Mouse (Mus musculus) MEL (cell line): Measurements from ENCODE around the gene Dtx3l. TPM values are rescaled to one million over a fixed set of nuclear protein-coding genes. Genes with fewer than 3 reads are reported as not detected.

Experiments used
- DNase-seq: peaks from one replicate; pipeline ENCODE4 v3.0.0; 2011; ENCODE audit warnings: low read depth, low spot score
- H3K27ac ChIP-seq: 2 replicates; pipeline ENCODE4 v1.5.1; 2012; ENCODE audit warnings: low read depth, mild to moderate bottlenecking, control low read depth, low read length, moderate library complexity; ENCODE audit not compliant: control insufficient read depth
- H3K27me3 ChIP-seq, 2 experiments: fragments of 150-350 bp in 1 of 2; sonication (generic) in 1 of 2; 2 replicates each; pipeline ENCODE4 v1.6.1; 2012; ENCODE audit warnings: low read length in 2 of 2, mild to moderate bottlenecking in 2 of 2, improper control_type of control experiment in 1 of 2, moderate library complexity in 1 of 2; ENCODE audit not compliant: insufficient read depth in 2 of 2, control insufficient read depth in 1 of 2
- H3K36me3 ChIP-seq, 2 experiments: 2 replicates each; pipeline ENCODE4 v1.6.1; 2012 to 2014; ENCODE audit warnings: low read length in 2 of 2, improper control_type of control experiment in 1 of 2, inconsistent platforms in 1 of 2, mild to moderate bottlenecking in 1 of 2; ENCODE audit not compliant: insufficient read depth in 2 of 2, control insufficient read depth in 1 of 2
- H3K4me1 ChIP-seq, 2 experiments: fragments of 150-350 bp in 1 of 2; sonication (generic) in 1 of 2; 2 replicates each; pipeline ENCODE4 v1.6.1; 2012; ENCODE audit warnings: low read length in 2 of 2, improper control_type of control experiment in 1 of 2, mild to moderate bottlenecking in 1 of 2; ENCODE audit not compliant: insufficient read depth in 2 of 2, control insufficient read depth in 1 of 2
- H3K4me3 ChIP-seq, 2 experiments: fragments of 150-350 bp in 1 of 2; sonication (generic) in 1 of 2; 2 replicates each; pipeline ENCODE4 v1.5.1; 2012; ENCODE audit warnings: low read depth in 2 of 2, low read length in 2 of 2, mild to moderate bottlenecking in 2 of 2, moderate library complexity in 2 of 2, control low read depth in 1 of 2, improper control_type of control experiment in 1 of 2; ENCODE audit not compliant: control insufficient read depth in 1 of 2, insufficient read depth in 1 of 2
- H3K79me2 ChIP-seq: 2 replicates; pipeline ENCODE4 v1.6.1; 2012; ENCODE audit warnings: mild to moderate bottlenecking, low read length, moderate library complexity; ENCODE audit not compliant: control insufficient read depth, poor library complexity, insufficient read depth
- H3K9ac ChIP-seq: 2 replicates; pipeline ENCODE4 v1.6.1; 2012; ENCODE audit warnings: low read depth, mild to moderate bottlenecking, control low read depth, low read length, moderate library complexity; ENCODE audit not compliant: control insufficient read depth, poor library complexity, severe bottlenecking
- H3K9me3 ChIP-seq: fragments of 150-350 bp; sonication (generic); replicated peaks from 2 replicates; pipeline ENCODE4 v1.6.1; 2012; ENCODE audit warnings: mild to moderate bottlenecking, low read length, improper control_type of control experiment, moderate library complexity; ENCODE audit not compliant: insufficient read depth
- CHD2 ChIP-seq: IDR thresholded peaks from 2 replicates; pipeline ENCODE4 v1.6.1; 2011; ENCODE audit warnings: low read length, improper control_type of control experiment
- CTCF ChIP-seq, 3 experiments: IDR thresholded peaks in 2 of 3; conservative IDR thresholded peaks in 1 of 3; 2 replicates each; pipeline ENCODE4 v1.5.1; 2011 to 2012; ENCODE audit warnings: low read length in 3 of 3, low read depth in 2 of 3, mild to moderate bottlenecking in 2 of 3, improper control_type of control experiment in 1 of 3, inconsistent platforms in 1 of 3, mixed read lengths in 1 of 3, moderate library complexity in 1 of 3; ENCODE audit not compliant: control insufficient read depth in 1 of 3, insufficient read depth in 1 of 3, poor library complexity in 1 of 3, severe bottlenecking in 1 of 3
- E2F4 ChIP-seq: IDR thresholded peaks from 2 replicates; pipeline ENCODE4 v1.6.1; 2011; ENCODE audit warnings: low read depth, low read length, improper control_type of control experiment, borderline replicate concordance
- ELF1 ChIP-seq: IDR thresholded peaks from 2 replicates; pipeline ENCODE4 v1.6.1; 2014; ENCODE audit warnings: low read depth, mild to moderate bottlenecking, inconsistent platforms, low read length, improper control_type of control experiment, moderate library complexity
- EP300 ChIP-seq, 2 experiments: IDR thresholded peaks; 2 replicates each; pipeline ENCODE4 v1.6.1; 2011; ENCODE audit warnings: improper control_type of control experiment in 2 of 2, low read length in 2 of 2, low read depth in 1 of 2, mild to moderate bottlenecking in 1 of 2
- ETS1 ChIP-seq: IDR thresholded peaks from 2 replicates; pipeline ENCODE4 v1.6.1; 2012; ENCODE audit warnings: low read depth, mild to moderate bottlenecking, inconsistent platforms, low read length, improper control_type of control experiment, moderate library complexity
- GABPA ChIP-seq: IDR thresholded peaks from 2 replicates; pipeline ENCODE4 v1.6.1; 2012; ENCODE audit warnings: low read depth, mild to moderate bottlenecking, inconsistent platforms, low read length, improper control_type of control experiment, moderate library complexity
- GATA1 ChIP-seq: IDR thresholded peaks from 2 replicates; pipeline ENCODE4 v1.6.1; 2011; ENCODE audit warnings: low read depth, low read length, improper control_type of control experiment
- KAT2A ChIP-seq: conservative IDR thresholded peaks from 2 replicates; pipeline ENCODE4 v1.6.1; 2012; ENCODE audit warnings: low read depth, low read length, improper control_type of control experiment, inconsistent platforms
- MAFK ChIP-seq: IDR thresholded peaks from 2 replicates; pipeline ENCODE4 v1.6.1; 2011; ENCODE audit warnings: low read depth, mild to moderate bottlenecking, low read length, improper control_type of control experiment, borderline replicate concordance
- MAX ChIP-seq: IDR thresholded peaks from 2 replicates; pipeline ENCODE4 v1.6.1; 2011; ENCODE audit warnings: low read length, improper control_type of control experiment
- MEF2A ChIP-seq: IDR thresholded peaks from 2 replicates; pipeline ENCODE4 v1.6.1; 2014; ENCODE audit warnings: low read depth, mild to moderate bottlenecking, inconsistent platforms, low read length, improper control_type of control experiment; ENCODE audit not compliant: poor library complexity, insufficient replicate concordance, severe bottlenecking; ENCODE audit errors: extremely low read depth
- MXI1 ChIP-seq: IDR thresholded peaks from 2 replicates; pipeline ENCODE4 v1.6.1; 2011; ENCODE audit warnings: mild to moderate bottlenecking, low read depth, low read length, improper control_type of control experiment
- MYB ChIP-seq: IDR thresholded peaks from 2 replicates; pipeline ENCODE4 v1.6.1; 2011; ENCODE audit warnings: mild to moderate bottlenecking, low read depth, low read length, improper control_type of control experiment
- MYC ChIP-seq: IDR thresholded peaks from 2 replicates; pipeline ENCODE4 v1.6.1; 2011; ENCODE audit warnings: low read depth, mild to moderate bottlenecking, low read length, improper control_type of control experiment, moderate library complexity
- NELFE ChIP-seq: IDR thresholded peaks from 2 replicates; pipeline ENCODE4 v1.6.1; 2011; ENCODE audit warnings: low read depth, low read length, improper control_type of control experiment
- POLR2AphosphoS2 ChIP-seq: IDR thresholded peaks from 2 replicates; pipeline ENCODE4 v1.6.1; 2011; ENCODE audit warnings: low read length, improper control_type of control experiment
- POLR2AphosphoS5 ChIP-seq: IDR thresholded peaks from 2 replicates; pipeline ENCODE4 v1.6.1; 2012; ENCODE audit warnings: low read depth, borderline replicate concordance, mild to moderate bottlenecking, inconsistent platforms, low read length, moderate library complexity, mixed read lengths
- RAD21 ChIP-seq: IDR thresholded peaks from 2 replicates; pipeline ENCODE4 v1.6.1; 2011; ENCODE audit warnings: mild to moderate bottlenecking, low read depth, low read length, improper control_type of control experiment
- SIN3A ChIP-seq: IDR thresholded peaks from 2 replicates; pipeline ENCODE4 v1.6.1; 2012; ENCODE audit warnings: low read length, improper control_type of control experiment, inconsistent platforms
- TAL1 ChIP-seq: IDR thresholded peaks from 2 replicates; pipeline ENCODE4 v1.6.1; 2012; ENCODE audit warnings: mild to moderate bottlenecking, inconsistent platforms, low read length, moderate library complexity, mixed read lengths
- TBP ChIP-seq: IDR thresholded peaks from 2 replicates; pipeline ENCODE4 v1.8.0; 2011; ENCODE audit warnings: low read depth, low read length, improper control_type of control experiment
- UBTF ChIP-seq: IDR thresholded peaks from 2 replicates; pipeline ENCODE4 v1.6.1; 2012; ENCODE audit warnings: low read depth, mild to moderate bottlenecking, inconsistent platforms, low read length, improper control_type of control experiment, moderate library complexity, borderline replicate concordance; ENCODE audit not compliant: insufficient read depth
- USF1 ChIP-seq: IDR thresholded peaks from 2 replicates; pipeline ENCODE4 v1.6.1; 2014; ENCODE audit warnings: low read depth, mild to moderate bottlenecking, inconsistent platforms, low read length, improper control_type of control experiment, moderate library complexity
- USF2 ChIP-seq, 2 experiments: IDR thresholded peaks; 2 replicates each; pipeline ENCODE4 v1.6.1; 2011 to 2012; ENCODE audit warnings: improper control_type of control experiment in 2 of 2, low read length in 2 of 2, borderline replicate concordance in 1 of 2, inconsistent platforms in 1 of 2, low read depth in 1 of 2, mild to moderate bottlenecking in 1 of 2; ENCODE audit not compliant: insufficient read depth in 1 of 2
- ZC3H11A ChIP-seq: IDR thresholded peaks from 2 replicates; pipeline ENCODE4 v1.6.1; 2012; ENCODE audit warnings: low read depth, mild to moderate bottlenecking, inconsistent platforms, low read length, improper control_type of control experiment
- ZMIZ1 ChIP-seq: IDR thresholded peaks from 2 replicates; pipeline ENCODE4 v1.6.1; 2012; ENCODE audit warnings: low read depth, mild to moderate bottlenecking, inconsistent platforms, low read length, improper control_type of control experiment, moderate library complexity
- ZNF384 ChIP-seq: IDR thresholded peaks from 2 replicates; pipeline ENCODE4 v1.6.1; 2012; ENCODE audit warnings: low read depth, mild to moderate bottlenecking, inconsistent platforms, low read length, improper control_type of control experiment
- polyA plus RNA-seq, 2 experiments: library from polyadenylated mRNA; stranded (reverse) in 1 of 2; unstranded in 1 of 2; fragments of >175 nt in 1 of 2; fragments of >200 nt in 1 of 2; gene quantifications; 2 replicates each; pipeline versions ENCODE4 v1.2.1 to v1.2.4; 2012; ENCODE audit warnings: low replicate concordance in 2 of 2, low read depth in 1 of 2; ENCODE audit not compliant: insufficient read length in 2 of 2, insufficient read depth in 1 of 2, missing spikeins in 1 of 2
- total RNA-seq: library from RNA; depleted of rRNA; stranded (reverse); fragments of 300-350 nt; gene quantifications from 2 replicates; pipeline ENCODE4 v1.2.3, GENCODE M21; 2012

Dtx3l gene
- total and polyA plus RNA-seq, 3 experiments = 3.9 to 6.0 TPM; not detected in 1

DNA sequence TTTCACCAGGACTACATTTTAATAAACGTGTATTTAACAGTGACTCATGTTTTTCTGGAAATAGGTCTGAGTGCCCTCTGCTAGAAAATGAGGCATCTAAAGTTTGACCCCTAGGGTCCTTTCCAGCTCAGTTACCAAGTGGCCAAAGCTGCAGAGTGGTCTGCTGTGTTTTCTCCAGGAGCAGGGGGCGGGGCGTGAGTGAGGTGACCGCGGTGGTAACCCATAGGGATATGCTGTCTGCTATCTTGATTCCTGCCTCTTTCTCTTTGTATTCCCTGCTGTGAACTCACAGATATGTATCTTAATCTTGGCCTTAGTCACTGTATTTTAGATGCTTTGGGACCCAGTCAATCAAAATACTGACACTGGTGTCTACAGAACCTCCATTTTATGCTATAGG, 14.6 kb downstream of the Dtx3l start:
- DNase-seq = no peak

GRCm38 (mm10) chr16:35923546-35924198, 15.3 kb downstream of the Dtx3l start:
- Histone ChIP-seq H3K9ac (no peak overlapping the region), H3K4me1 (peaks cover 3 to 6% of the 10 kb centered on the region in 2 experiments; a peak in 1 of 4 replicates), H3K79me2 (no peaks in the 10 kb centered on the region), H3K9me3 (no peaks in the 10 kb centered on the region), H3K4me3 (no peak overlapping the region), H3K36me3 (peaks cover 0 to 5% of the 10 kb centered on the region in 2 experiments; a peak in 2 of 4 replicates), H3K27me3 (no peaks in the 10 kb centered on the region), H3K27ac (no peak overlapping the region)
- TF ChIP-seq RAD21 = no peak
- no peak for TF ChIP-seq USF2 (IDR thresholded peaks at IDR 0.05; ENCODE audit: borderline replicate concordance in 1 of 2, insufficient read depth in 1 of 2, low read depth in 1 of 2, low read length in 2 of 2)
- TF ChIP-seq MXI1 = no peak
- TF ChIP-seq MAX = no peak
- TF ChIP-seq MAFK = no peak
- no peak for TF ChIP-seq ZNF384
- TF ChIP-seq ELF1 = no peak
- TF ChIP-seq ZMIZ1 = no peak
- no peak for TF ChIP-seq EP300 (IDR thresholded peaks at IDR 0.05; ENCODE audit: low read depth in 1 of 2, low read length in 2 of 2)
- no peak for TF ChIP-seq ETS1
- TF ChIP-seq SIN3A = no peak
- TF ChIP-seq E2F4 = no peak
- no peak for TF ChIP-seq USF1
- TF ChIP-seq CHD2 = no peak
- TF ChIP-seq CTCF (IDR thresholded peaks at IDR 0.05 in 2 of 3, conservative IDR thresholded peaks at IDR 0.05 in 1 of 3; ENCODE audit: control insufficient read depth in 1 of 3, insufficient read depth in 1 of 3, low read depth in 2 of 3, low read length in 3 of 3, poor library complexity in 1 of 3, severe bottlenecking in 1 of 3) = no peak
- no peak for TF ChIP-seq POLR2AphosphoS2
- DNase-seq = no peak

More for the DNA sequence above, 14.6 kb downstream of the Dtx3l start:
- no peaks in the 10 kb centered on the region for H3K9me3 ChIP-seq
- H3K27ac ChIP-seq = no peak overlapping the region
- peaks cover 0 to 5% of the 10 kb centered on the region in 2 experiments; a peak in 2 of 4 replicates for H3K36me3 ChIP-seq
- no peak overlapping the region for H3K4me3 ChIP-seq
- H3K27me3 ChIP-seq = no peaks in the 10 kb centered on the region
- H3K79me2 ChIP-seq = no peaks in the 10 kb centered on the region
- H3K9ac ChIP-seq = no peak overlapping the region
- H3K4me1 ChIP-seq = peaks cover 3 to 6% of the 10 kb centered on the region in 2 experiments; a peak in 1 of 4 replicates
- no peak for TF ChIP-seq RAD21
- no peak for TF ChIP-seq TBP
- TF ChIP-seq UBTF = no peak
- no peak for TF ChIP-seq MYB
- TF ChIP-seq MEF2A = no peak
- TF ChIP-seq POLR2AphosphoS5 = no peak
- TF ChIP-seq GABPA = no peak
- TF ChIP-seq MAX = no peak
- TF ChIP-seq KAT2A = no peak
- no peak for TF ChIP-seq USF2 (IDR thresholded peaks at IDR 0.05; ENCODE audit: borderline replicate concordance in 1 of 2, insufficient read depth in 1 of 2, low read depth in 1 of 2, low read length in 2 of 2)
- TF ChIP-seq ETS1 = no peak
- TF ChIP-seq NELFE = no peak
- TF ChIP-seq ZC3H11A = no peak
- no peak for TF ChIP-seq MXI1
- TF ChIP-seq SIN3A = no peak
- no peak for TF ChIP-seq E2F4
- TF ChIP-seq MYC = no peak
- TF ChIP-seq POLR2AphosphoS2 = no peak
- TF ChIP-seq GATA1 = no peak
- TF ChIP-seq TAL1 = no peak
